Mouse (Mus musculus) lung, embryonic 14.5 days (tissue): ENCODE measurements around the gene Frmd6. TPM values are rescaled to one million over a fixed set of nuclear protein-coding genes. Genes with fewer than 3 reads are reported as not detected.
A peak's percentile ranks its signal among the peaks of the same experiment; 100 is the strongest.

Experiments
- ATAC-seq: fragments of 200-750 bp; cut with Nextera tagmentation; 2 replicates; pipeline ENCODE4 v1.8.0; 2017; ENCODE audit warnings: mild to moderate bottlenecking, moderate TSS enrichment, moderate library complexity; ENCODE audit not compliant: insufficient read depth
- DNase-seq: peaks from one replicate; pipeline ENCODE4 v3.0.0-alpha.2; 2015
- H3K27ac ChIP-seq: fragments of 300-500 bp; sonication (generic); 2 replicates; pipeline ENCODE4 v1.5.1; 2014; ENCODE audit warnings: low read depth, mild to moderate bottlenecking, moderate library complexity
- H3K27me3 ChIP-seq: fragments of 300-500 bp; sonication (generic); 2 replicates; pipeline ENCODE4 v1.6.1; 2014; ENCODE audit warnings: low read length, control low read depth; ENCODE audit not compliant: insufficient read depth
- H3K36me3 ChIP-seq: fragments of 300-500 bp; sonication (generic); 2 replicates; pipeline ENCODE4 v1.6.1; 2014; ENCODE audit warnings: control low read depth; ENCODE audit not compliant: insufficient read depth
- H3K4me1 ChIP-seq: fragments of 300-500 bp; sonication (generic); 2 replicates; pipeline ENCODE4 v1.6.1; 2014; ENCODE audit warnings: antibody characterized with exemption, control low read depth; ENCODE audit not compliant: insufficient read depth
- H3K4me2 ChIP-seq: fragments of 300-500 bp; sonication (generic); 2 replicates; pipeline ENCODE4 v1.6.1; 2014; ENCODE audit warnings: mild to moderate bottlenecking
- H3K4me3 ChIP-seq: fragments of 300-500 bp; sonication (generic); 2 replicates; pipeline ENCODE4 v1.5.1; 2014; ENCODE audit warnings: low read depth, low read length
- H3K9ac ChIP-seq: fragments of 300-500 bp; sonication (generic); 2 replicates; pipeline ENCODE4 v1.6.1; 2014
- H3K9me3 ChIP-seq: fragments of 300-500 bp; sonication (generic); 2 replicates; pipeline ENCODE4 v1.6.1; 2016; ENCODE audit warnings: low read depth, low read length, control low read depth
- CTCF ChIP-seq: IDR thresholded peaks from 2 replicates; pipeline ENCODE4 v1.5.1; 2016; ENCODE audit warnings: antibody characterized with exemption, low read depth
- WGBS: fragments of 180-500 bp; shearing (Covaris S2); extraction: QIAGEN DNeasy Blood & Tissue Kit; methylation state at CpG from one replicate; pipeline ENCODE4 v1.1.7; 2014; 5-methylcytosine and 5-hydroxymethylcytosine counted together
- polyA plus RNA-seq: library from polyadenylated mRNA; unstranded; fragments of >200 nt; fragmentation: Nextera tagmentation; extraction: Ambion mirVana; gene quantifications from 2 replicates; pipeline ENCODE4 v1.2.1, GENCODE M21; 2014

Gene Frmd6
- polyA plus RNA-seq, 1 experiment from 2014 or later: 42.8 TPM

- WGBS: 35% methylated on average over 9 of the region's 9 CpGs
- Histone ChIP-seq H3K36me3 (no peaks in the 10 kb centered on the region), H3K27ac (no peak overlapping the region), H3K4me2 (no peak overlapping the region), H3K4me3 (no peak overlapping the region), H3K9me3 (no peaks in the 10 kb centered on the region), H3K9ac (no peak overlapping the region), H3K4me1 (peaks cover 3% of the 10 kb centered on the region; the same call in 1 of the 2 replicates), H3K27me3 (no peaks in the 10 kb centered on the region)
- no peak for ATAC-seq
- TF ChIP-seq CTCF: no peak
- peak; percentile 22 for DNase-seq
Measured at GRCm38 (mm10) chr12:70783049-70783448, 42.3 kb upstream of the Frmd6 start.

- 23% methylated on average over 22 of the region's 22 CpGs for WGBS
- no peaks in the 10 kb centered on the region for H3K36me3 ChIP-seq
- peaks cover 3% of the 10 kb centered on the region; the same call in 1 of the 2 replicates for H3K4me1 ChIP-seq
- H3K27me3 ChIP-seq: no peaks in the 10 kb centered on the region
- peak overlapping the region; percentile 27; the same call in 1 of the 2 replicates for H3K4me2 ChIP-seq
- H3K9ac ChIP-seq: no peak overlapping the region; the same call in 1 of the 2 replicates
- no peak overlapping the region for H3K27ac ChIP-seq
- peak; percentile 52; the same call in 1 of the 2 replicates for ATAC-seq
- no peaks in the 10 kb centered on the region for H3K9me3 ChIP-seq
- peak; percentile 39 for DNase-seq
- H3K4me3 ChIP-seq: no peak overlapping the region
- no peak for TF ChIP-seq CTCF
Measured at GRCm38 (mm10) chr12:70783475-70784239, 41.7 kb upstream of the Frmd6 start.

- Histone ChIP-seq H3K4me2 (peak overlapping the region; percentile 27; the same call in 1 of the 2 replicates), H3K9ac (no peak overlapping the region; the same call in 1 of the 2 replicates), H3K4me1 (peaks cover 3% of the 10 kb centered on the region; the same call in 1 of the 2 replicates), H3K27me3 (no peaks in the 10 kb centered on the region), H3K9me3 (no peaks in the 10 kb centered on the region), H3K36me3 (no peaks in the 10 kb centered on the region), H3K27ac (no peak overlapping the region), H3K4me3 (no peak overlapping the region)
- ATAC-seq (peak; percentile 31; the same call in 1 of the 2 replicates), DNase-seq (no peak)
- TF ChIP-seq CTCF: no peak
- WGBS: 42% methylated on average over 6 of the region's 6 CpGs
Measured at GRCm38 (mm10) chr12:70784240-70784705, 41.0 kb upstream of the Frmd6 start.

GRCm38 (mm10) chr12:70789341-70789740 is 36.0 kb upstream of the Frmd6 start:
- Histone ChIP-seq H3K27ac (no peak overlapping the region), H3K36me3 (no peaks in the 10 kb centered on the region), H3K9me3 (no peaks in the 10 kb centered on the region), H3K9ac (no peak overlapping the region), H3K4me1 (peaks cover 3% of the 10 kb centered on the region; the same call in 1 of the 2 replicates), H3K4me3 (no peak overlapping the region), H3K4me2 (no peak overlapping the region), H3K27me3 (no peaks in the 10 kb centered on the region)
- no peak for TF ChIP-seq CTCF
- WGBS: 74% methylated on average over 6 of the region's 6 CpGs
- DNase-seq: no peak
- no peak for ATAC-seq

GRCm38 (mm10) chr12:70793291-70793690 is 32.0 kb upstream of the Frmd6 start:
- H3K27me3 ChIP-seq: no peaks in the 10 kb centered on the region
- H3K9ac ChIP-seq: no peak overlapping the region
- 67% methylated on average over 6 of the region's 6 CpGs for WGBS
- H3K4me2 ChIP-seq: no peak overlapping the region
- H3K4me1 ChIP-seq: peaks cover 16% of the 10 kb centered on the region; the same call in 1 of the 2 replicates
- no peak overlapping the region for H3K4me3 ChIP-seq
- no peak overlapping the region for H3K27ac ChIP-seq
- no peaks in the 10 kb centered on the region for H3K36me3 ChIP-seq
- no peak for TF ChIP-seq CTCF
- ATAC-seq (no peak), DNase-seq (no peak)
- no peaks in the 10 kb centered on the region for H3K9me3 ChIP-seq

- TF ChIP-seq CTCF: no peak
- H3K9ac ChIP-seq: no peak overlapping the region
- H3K27me3 ChIP-seq: no peaks in the 10 kb centered on the region
- peaks cover 30% of the 10 kb centered on the region for H3K4me1 ChIP-seq
- H3K4me3 ChIP-seq: no peak overlapping the region
- WGBS: 34% methylated on average over 16 of the region's 16 CpGs
- no peak overlapping the region for H3K4me2 ChIP-seq
- H3K36me3 ChIP-seq: no peaks in the 10 kb centered on the region
- H3K27ac ChIP-seq: peak overlapping the region; percentile 66
- peak; percentile 66 for ATAC-seq
- peak; percentile 78 for DNase-seq
- no peaks in the 10 kb centered on the region for H3K9me3 ChIP-seq
Measured at GRCm38 (mm10) chr12:70794543-70795388, 30.5 kb upstream of the Frmd6 start.

- TF ChIP-seq CTCF: no peak
- Histone ChIP-seq H3K4me2 (no peak overlapping the region), H3K4me1 (peaks cover 32% of the 10 kb centered on the region), H3K36me3 (no peaks in the 10 kb centered on the region), H3K4me3 (no peak overlapping the region), H3K9me3 (no peaks in the 10 kb centered on the region), H3K27ac (peak overlapping the region; percentile 66; the same call in 1 of the 2 replicates), H3K9ac (no peak overlapping the region), H3K27me3 (no peaks in the 10 kb centered on the region)
- DNase-seq: no peak
- WGBS: 67% methylated on average over 3 of the region's 3 CpGs
- ATAC-seq: no peak
Measured at GRCm38 (mm10) chr12:70795389-70795711, 30.0 kb upstream of the Frmd6 start.
